Mouse (Mus musculus): ENCODE results near the gene Hoxa7. TPM values are rescaled to one million over a fixed set of nuclear protein-coding genes. Genes with fewer than 3 reads are reported as not detected.

Gene Hoxa7
- polyA plus RNA-seq, 1 experiment from 2014 or later: 90.8 TPM

- H3K4me3 ChIP-seq (ENCODE audit: low read depth, low read length): peak overlapping the region; percentile 88
- H3K9ac ChIP-seq (replicated peaks; ENCODE audit: low read depth, low read length): peak overlapping the region; percentile 98
- H3K27ac ChIP-seq (ENCODE audit: low read depth, low read length): peak overlapping the region; percentile 99
- no peaks in the 10 kb centered on the region for H3K36me3 ChIP-seq (ENCODE audit: control insufficient read depth, insufficient read depth, low read length)
- WGBS: 2% methylated on average over 24 of the region's 24 CpGs
- peaks cover 26% of the 10 kb centered on the region for H3K4me1 ChIP-seq (ENCODE audit: control insufficient read depth, insufficient read depth, low read length)
- H3K9me3 ChIP-seq (ENCODE audit: control insufficient read depth, low read length): no peaks in the 10 kb centered on the region
- no peak for ATAC-seq (ENCODE audit: low read depth)
- H3K27me3 ChIP-seq (ENCODE audit: control insufficient read depth, insufficient read depth, low read length): no peaks in the 10 kb centered on the region
- H3K4me2 ChIP-seq (ENCODE audit: low read depth, low read length): peak overlapping the region; percentile 99
Observed at GRCm38 (mm10) chr6:52223939-52224760, 2.5 kb upstream of the Hoxa7 start.

- H3K27me3 ChIP-seq (ENCODE audit: control insufficient read depth, insufficient read depth, low read length): no peaks in the 10 kb centered on the region
- peaks cover 30% of the 10 kb centered on the region for H3K4me1 ChIP-seq (ENCODE audit: control insufficient read depth, insufficient read depth, low read length)
- peak overlapping the region; percentile 99 for H3K27ac ChIP-seq (ENCODE audit: low read depth, low read length)
- H3K4me3 ChIP-seq (ENCODE audit: low read depth, low read length): peak overlapping the region; percentile 88
- WGBS: 6% methylated on average over 13 of the region's 13 CpGs
- H3K4me2 ChIP-seq (ENCODE audit: low read depth, low read length): peak overlapping the region; percentile 99
- no peaks in the 10 kb centered on the region for H3K9me3 ChIP-seq (ENCODE audit: control insufficient read depth, low read length)
- peak overlapping the region; percentile 98 for H3K9ac ChIP-seq (replicated peaks; ENCODE audit: low read depth, low read length)
- no peak for ATAC-seq (ENCODE audit: low read depth)
- H3K36me3 ChIP-seq (ENCODE audit: control insufficient read depth, insufficient read depth, low read length): no peaks in the 10 kb centered on the region
Observed at GRCm38 (mm10) chr6:52222729-52223128, 1.1 kb upstream of the Hoxa7 start.

- Histone ChIP-seq H3K27ac (ENCODE audit: low read depth, low read length) (peak overlapping the region; percentile 99), H3K4me1 (ENCODE audit: control insufficient read depth, insufficient read depth, low read length) (peaks cover 28% of the 10 kb centered on the region), H3K27me3 (ENCODE audit: control insufficient read depth, insufficient read depth, low read length) (no peaks in the 10 kb centered on the region), H3K4me3 (ENCODE audit: low read depth, low read length) (peak overlapping the region; percentile 88), H3K9ac (replicated peaks; ENCODE audit: low read depth, low read length) (peak overlapping the region; percentile 98), H3K36me3 (ENCODE audit: control insufficient read depth, insufficient read depth, low read length) (no peaks in the 10 kb centered on the region), H3K4me2 (ENCODE audit: low read depth, low read length) (peak overlapping the region; percentile 99), H3K9me3 (ENCODE audit: control insufficient read depth, low read length) (no peaks in the 10 kb centered on the region)
- 2% methylated on average over 21 of the region's 21 CpGs for WGBS
- peak; percentile 3; the same call in 1 of the 2 replicates for ATAC-seq (ENCODE audit: low read depth)
Observed at GRCm38 (mm10) chr6:52221993-52222685, 485 bp upstream of the Hoxa7 start.

DNA sequence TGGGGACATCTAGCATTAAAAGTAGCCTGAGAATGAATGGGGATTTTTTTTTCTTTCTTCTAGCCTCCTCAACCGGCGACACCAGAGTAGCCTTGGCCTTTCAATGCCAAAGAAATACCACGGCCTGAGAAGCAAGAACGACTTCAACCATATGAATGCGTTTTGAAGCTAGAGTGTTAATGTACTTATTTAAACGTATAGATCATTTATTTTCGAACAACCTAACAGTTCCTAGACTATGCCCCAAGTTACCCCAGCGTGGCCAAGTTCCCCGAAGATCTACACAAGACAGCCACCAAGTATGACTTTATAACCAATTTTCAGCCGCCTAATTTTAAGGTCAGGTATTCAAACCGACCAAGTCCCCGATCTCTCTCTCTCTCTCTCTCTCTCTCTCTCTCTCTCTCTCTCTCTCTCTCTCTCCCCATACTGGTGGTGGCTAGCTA, 766 bp downstream of the Hoxa7 start:
- Histone ChIP-seq H3K9me3 (ENCODE audit: control insufficient read depth, low read length) (no peaks in the 10 kb centered on the region), H3K4me3 (ENCODE audit: low read depth, low read length) (peak overlapping the region; percentile 88), H3K9ac (replicated peaks; ENCODE audit: low read depth, low read length) (peak overlapping the region; percentile 98), H3K4me1 (ENCODE audit: control insufficient read depth, insufficient read depth, low read length) (peaks cover 23% of the 10 kb centered on the region), H3K4me2 (ENCODE audit: low read depth, low read length) (peak overlapping the region; percentile 99), H3K36me3 (ENCODE audit: control insufficient read depth, insufficient read depth, low read length) (no peaks in the 10 kb centered on the region), H3K27ac (ENCODE audit: low read depth, low read length) (peak overlapping the region; percentile 99), H3K27me3 (ENCODE audit: control insufficient read depth, insufficient read depth, low read length) (no peaks in the 10 kb centered on the region)
- ATAC-seq (ENCODE audit: low read depth): no peak
- WGBS: 5% methylated on average over 12 of the region's 12 CpGs

GRCm38 (mm10) chr6:52220003-52220864, 1.4 kb downstream of the Hoxa7 start:
- WGBS: 5% methylated on average over 32 of the region's 32 CpGs
- peak overlapping the region; percentile 98 for H3K9ac ChIP-seq (replicated peaks; ENCODE audit: low read depth, low read length)

DNA sequence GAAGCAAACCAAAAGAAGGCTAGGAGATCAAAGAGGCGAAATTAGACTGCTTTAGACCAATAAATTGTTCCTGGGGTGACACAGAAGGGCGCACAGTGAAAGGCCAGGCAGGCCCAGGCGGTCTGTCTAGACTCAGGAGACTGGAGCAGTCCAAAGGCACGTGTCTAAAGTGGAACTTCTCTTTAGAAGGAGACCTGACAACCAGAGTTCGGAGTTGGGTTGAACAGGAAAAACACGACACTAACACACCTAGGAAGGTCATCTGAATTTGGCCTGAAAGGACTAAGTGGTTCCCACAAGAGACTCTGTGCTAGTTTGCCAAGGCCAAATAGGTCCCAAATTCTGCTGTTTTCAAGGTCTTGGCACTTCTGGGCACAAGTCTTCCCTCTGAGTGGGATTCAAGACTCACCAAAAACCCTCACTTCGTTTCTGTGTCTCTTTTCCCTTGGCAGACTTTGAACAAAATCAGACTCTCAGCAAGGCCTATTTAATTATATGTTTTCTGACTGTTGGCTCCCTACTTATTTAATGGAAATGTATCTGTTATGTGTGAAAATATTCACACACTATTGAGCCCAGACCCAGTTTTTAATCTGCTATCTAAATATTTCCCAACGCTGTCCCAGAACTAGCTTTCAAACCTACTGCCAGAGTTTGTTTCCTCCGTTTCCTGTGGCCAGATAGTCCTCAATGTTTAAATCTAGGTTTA, 2.3 kb downstream of the Hoxa7 start:
- Histone ChIP-seq H3K4me3 (ENCODE audit: low read depth, low read length) (peak overlapping the region; percentile 88), H3K27ac (ENCODE audit: low read depth, low read length) (peak overlapping the region; percentile 99), H3K4me1 (ENCODE audit: control insufficient read depth, insufficient read depth, low read length) (peaks cover 33% of the 10 kb centered on the region), H3K36me3 (ENCODE audit: control insufficient read depth, insufficient read depth, low read length) (no peaks in the 10 kb centered on the region), H3K27me3 (ENCODE audit: control insufficient read depth, insufficient read depth, low read length) (no peaks in the 10 kb centered on the region), H3K4me2 (ENCODE audit: low read depth, low read length) (peak overlapping the region; percentile 99), H3K9ac (replicated peaks; ENCODE audit: low read depth, low read length) (peak overlapping the region; percentile 98), H3K9me3 (ENCODE audit: control insufficient read depth, low read length) (no peaks in the 10 kb centered on the region)
- 13% methylated on average over 9 of the region's 9 CpGs for WGBS
- ATAC-seq (ENCODE audit: low read depth): no peak

More at GRCm38 (mm10) chr6:52220003-52220864, 1.4 kb downstream of the Hoxa7 start:
- no peaks in the 10 kb centered on the region for H3K9me3 ChIP-seq (ENCODE audit: control insufficient read depth, low read length)
- ATAC-seq (ENCODE audit: low read depth): no peak
- H3K4me1 ChIP-seq (ENCODE audit: control insufficient read depth, insufficient read depth, low read length): peaks cover 25% of the 10 kb centered on the region
- peak overlapping the region; percentile 99 for H3K27ac ChIP-seq (ENCODE audit: low read depth, low read length)
- no peaks in the 10 kb centered on the region for H3K27me3 ChIP-seq (ENCODE audit: control insufficient read depth, insufficient read depth, low read length)
- H3K36me3 ChIP-seq (ENCODE audit: control insufficient read depth, insufficient read depth, low read length): no peaks in the 10 kb centered on the region
- H3K4me2 ChIP-seq (ENCODE audit: low read depth, low read length): peak overlapping the region; percentile 99
- H3K4me3 ChIP-seq (ENCODE audit: low read depth, low read length): peak overlapping the region; percentile 88

DNA sequence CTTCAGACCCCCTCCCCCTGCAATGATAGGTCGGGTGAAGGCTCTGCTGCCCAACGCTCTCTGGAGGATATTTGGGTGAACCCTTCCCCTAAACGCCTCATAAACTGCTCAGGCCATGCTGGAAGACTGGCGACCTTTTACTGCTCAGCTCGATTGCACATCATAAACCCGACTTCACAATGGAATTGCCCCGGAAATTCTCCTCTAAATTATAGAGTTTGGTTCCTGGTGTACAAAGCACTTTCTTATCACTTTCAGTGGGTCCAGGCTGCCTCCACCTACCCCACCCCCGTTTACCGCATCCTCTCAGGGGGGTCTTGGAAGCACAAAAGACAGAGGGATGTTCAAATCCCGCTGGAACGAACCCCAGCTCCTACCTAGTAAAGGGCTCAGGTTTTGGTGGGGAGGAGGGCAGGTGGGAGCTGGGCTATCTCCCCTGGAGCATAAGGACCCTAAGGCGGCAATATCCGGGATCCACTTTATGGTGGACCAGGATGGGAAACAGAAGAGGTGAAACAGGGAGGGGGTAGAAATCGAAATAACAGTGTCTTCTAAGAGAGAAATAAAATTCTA, 2.9 kb downstream of the Hoxa7 start:
- peak overlapping the region; percentile 99 for H3K27ac ChIP-seq (ENCODE audit: low read depth, low read length)
- peaks cover 36% of the 10 kb centered on the region for H3K4me1 ChIP-seq (ENCODE audit: control insufficient read depth, insufficient read depth, low read length)
- no peak for ATAC-seq (ENCODE audit: low read depth)
- WGBS: 3% methylated on average over 14 of the region's 14 CpGs
- no peaks in the 10 kb centered on the region for H3K9me3 ChIP-seq (ENCODE audit: control insufficient read depth, low read length)
- H3K4me2 ChIP-seq (ENCODE audit: low read depth, low read length): peak overlapping the region; percentile 99
- no peaks in the 10 kb centered on the region for H3K27me3 ChIP-seq (ENCODE audit: control insufficient read depth, insufficient read depth, low read length)
- peak overlapping the region; percentile 88 for H3K4me3 ChIP-seq (ENCODE audit: low read depth, low read length)
- H3K36me3 ChIP-seq (ENCODE audit: control insufficient read depth, insufficient read depth, low read length): no peaks in the 10 kb centered on the region
- peak overlapping the region; percentile 98 for H3K9ac ChIP-seq (replicated peaks; ENCODE audit: low read depth, low read length)
